Mouse (Mus musculus) heart, postnatal 0 days (tissue): Measurements from ENCODE around the gene Spsb1.

ENCODE experiments used
- CTCF ChIP-seq: IDR thresholded peaks from 2 replicates; pipeline ENCODE4 v1.5.1; 2016; ENCODE audit warnings: antibody characterized with exemption, control low read depth, low read depth
- EP300 ChIP-seq: IDR thresholded peaks from 2 replicates; pipeline ENCODE4 v1.6.1; 2016; ENCODE audit warnings: antibody characterized with exemption, low read depth

- no peak for TF ChIP-seq CTCF
- no peak for TF ChIP-seq EP300
Observed at GRCm38 (mm10) chr4:149975291-149975690, 20.4 kb upstream of the Spsb1 start.
